Mouse (Mus musculus): Measurements from ENCODE around the gene Cep44.

GRCm38 (mm10) chr8:56552045-56552444 lies 1.2 kb upstream of the Cep44 start:
- TF ChIP-seq HCFC1 (IDR thresholded peaks at IDR 0.05; ENCODE audit: low read depth, low read length) (no peak), POLR2AphosphoS5 (IDR thresholded peaks at IDR 0.05; ENCODE audit: borderline replicate concordance, low read depth, low read length) (no peak), MAX (IDR thresholded peaks at IDR 0.05; ENCODE audit: low read length) (no peak)
